Mouse (Mus musculus) MEL (cell line): ENCODE data around the gene Myo1h.

ENCODE experiments used
- CHD2 ChIP-seq: IDR thresholded peaks from 2 replicates; pipeline ENCODE4 v1.6.1; 2011; ENCODE audit warnings: low read length, improper control_type of control experiment
- CTCF ChIP-seq, 3 experiments: IDR thresholded peaks in 2 of 3; conservative IDR thresholded peaks in 1 of 3; 2 replicates each; pipeline ENCODE4 v1.5.1; 2011 to 2012; ENCODE audit warnings: low read length in 3 of 3, low read depth in 2 of 3, mild to moderate bottlenecking in 2 of 3, improper control_type of control experiment in 1 of 3, inconsistent platforms in 1 of 3, mixed read lengths in 1 of 3, moderate library complexity in 1 of 3; ENCODE audit not compliant: control insufficient read depth in 1 of 3, insufficient read depth in 1 of 3, poor library complexity in 1 of 3, severe bottlenecking in 1 of 3
- EP300 ChIP-seq, 2 experiments: IDR thresholded peaks; 2 replicates each; pipeline ENCODE4 v1.6.1; 2011; ENCODE audit warnings: improper control_type of control experiment in 2 of 2, low read length in 2 of 2, low read depth in 1 of 2, mild to moderate bottlenecking in 1 of 2
- GABPA ChIP-seq: IDR thresholded peaks from 2 replicates; pipeline ENCODE4 v1.6.1; 2012; ENCODE audit warnings: low read depth, mild to moderate bottlenecking, inconsistent platforms, low read length, improper control_type of control experiment, moderate library complexity
- GATA1 ChIP-seq: IDR thresholded peaks from 2 replicates; pipeline ENCODE4 v1.6.1; 2011; ENCODE audit warnings: low read depth, low read length, improper control_type of control experiment
- HCFC1 ChIP-seq: IDR thresholded peaks from 2 replicates; pipeline ENCODE4 v1.6.1; 2012; ENCODE audit warnings: low read depth, mild to moderate bottlenecking, inconsistent platforms, low read length, improper control_type of control experiment, moderate library complexity
- NELFE ChIP-seq: IDR thresholded peaks from 2 replicates; pipeline ENCODE4 v1.6.1; 2011; ENCODE audit warnings: low read depth, low read length, improper control_type of control experiment
- POLR2A ChIP-seq, 2 experiments: IDR thresholded peaks; 2 replicates each; pipeline ENCODE4 v1.6.1; 2011 to 2012; ENCODE audit warnings: low read length in 2 of 2, mild to moderate bottlenecking in 2 of 2, control low read depth in 1 of 2, improper control_type of control experiment in 1 of 2, low read depth in 1 of 2, moderate library complexity in 1 of 2; ENCODE audit not compliant: control insufficient read depth in 1 of 2, insufficient read depth in 1 of 2, poor library complexity in 1 of 2
- POLR2AphosphoS5 ChIP-seq: IDR thresholded peaks from 2 replicates; pipeline ENCODE4 v1.6.1; 2012; ENCODE audit warnings: low read depth, borderline replicate concordance, mild to moderate bottlenecking, inconsistent platforms, low read length, moderate library complexity, mixed read lengths
- TCF12 ChIP-seq: IDR thresholded peaks from 2 replicates; pipeline ENCODE4 v1.6.1; 2014; ENCODE audit warnings: low read depth, mild to moderate bottlenecking, inconsistent platforms, low read length, improper control_type of control experiment, moderate library complexity
- UBTF ChIP-seq: IDR thresholded peaks from 2 replicates; pipeline ENCODE4 v1.6.1; 2012; ENCODE audit warnings: low read depth, mild to moderate bottlenecking, inconsistent platforms, low read length, improper control_type of control experiment, moderate library complexity, borderline replicate concordance; ENCODE audit not compliant: insufficient read depth
- ZNF384 ChIP-seq: IDR thresholded peaks from 2 replicates; pipeline ENCODE4 v1.6.1; 2012; ENCODE audit warnings: low read depth, mild to moderate bottlenecking, inconsistent platforms, low read length, improper control_type of control experiment

DNA sequence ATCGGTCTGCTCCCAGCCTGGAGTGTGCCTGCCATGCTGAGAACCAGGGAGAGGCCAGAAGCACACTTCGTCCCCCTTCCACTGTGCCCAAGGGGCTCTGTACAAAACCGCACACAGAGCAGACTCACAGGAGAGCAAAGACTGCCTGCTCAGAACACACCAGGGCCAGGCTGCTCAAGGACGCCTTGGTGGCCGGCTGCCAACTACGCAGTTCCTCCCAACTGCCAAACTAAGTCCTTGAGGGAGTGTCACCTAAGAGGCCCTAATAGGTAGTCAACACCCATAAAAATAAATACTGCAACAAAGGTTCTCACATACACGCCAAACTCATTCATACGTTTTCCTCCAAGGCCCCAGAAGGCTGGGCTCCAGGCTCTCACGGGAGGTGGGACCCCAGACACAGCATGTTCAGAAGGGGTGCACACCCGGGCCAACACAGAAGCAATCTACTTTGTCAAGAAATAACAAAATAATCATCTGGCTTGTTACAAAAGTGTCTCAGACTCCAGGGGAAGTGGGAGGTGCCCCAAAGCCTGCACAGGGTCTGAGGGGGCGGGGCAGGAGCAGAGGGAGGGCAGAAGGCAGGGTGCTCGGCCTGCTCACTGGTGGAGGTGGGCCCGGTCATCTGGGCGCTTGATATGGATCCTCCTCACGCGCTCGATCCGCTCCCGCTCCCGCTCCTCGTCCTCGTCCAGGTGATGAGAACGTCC is 76.2 kb downstream of the Myo1h start:
- TF ChIP-seq TCF12 (peak; percentile 22; the same call in 1 of the 2 replicates), ZNF384 (no peak), CTCF (IDR thresholded peaks at IDR 0.05 in 2 of 3, conservative IDR thresholded peaks at IDR 0.05 in 1 of 3; ENCODE audit: control insufficient read depth in 1 of 3, insufficient read depth in 1 of 3, low read depth in 2 of 3, low read length in 3 of 3, poor library complexity in 1 of 3, severe bottlenecking in 1 of 3) (no peak), CHD2 (no peak), POLR2A (IDR thresholded peaks at IDR 0.05; ENCODE audit: control insufficient read depth in 1 of 2, insufficient read depth in 1 of 2, low read depth in 1 of 2, low read length in 2 of 2, poor library complexity in 1 of 2) (no peak), EP300 (IDR thresholded peaks at IDR 0.05; ENCODE audit: low read depth in 1 of 2, low read length in 2 of 2) (peak in 1 of 2 experiments; percentile 53; a peak in 1 of 4 replicates), UBTF (no peak), GABPA (no peak), GATA1 (no peak), HCFC1 (0 out of 2 replicates have a peak, but pooled peaks have one; percentile 23), NELFE (no peak), POLR2AphosphoS5 (no peak)
